8 mouse cellular contexts compared by ENCODE assay signal in genomic region chr8:125389280-125389679, GRCm38 (mm10).
A peak's percentile ranks its signal among the peaks of the same experiment; 100 is the strongest.
DNase-seq lines count a peak whose midpoint lies in the region; ATAC-seq and TF ChIP-seq lines count a peak whose summit lies in the region.

No protein-coding gene starts in this region.

- ATAC-seq in forebrain, embryonic 12.5 days (ENCODE audit: low FRiP score): no peak
- ATAC-seq in heart, embryonic 15.5 days (replicated peaks; ENCODE audit: insufficient number of reproducible peaks, insufficient read depth, low FRiP score, low read depth): peak; percentile 53
- no peak for ATAC-seq in erythroid progenitor cell, adult 5-6 weeks (replicated peaks; ENCODE audit: low FRiP score, poor library complexity, severe bottlenecking)

- no peak for DNase-seq in forebrain, embryonic 10.5 days (ENCODE audit: extremely low spot score, low spot score)
- DNase-seq in cerebellum, adult 18-20 months: peak; percentile 70 to 73
- DNase-seq in layer of hippocampus, adult 2 months (ENCODE audit: low spot score in 2 of 2): peak in 1 of 2 experiments; percentile 32
- DNase-seq in retina, postnatal 1 day: peak; percentile 92
- DNase-seq in urinary bladder, postnatal 25 days (ENCODE audit: low spot score): no peak

- H3K9ac ChIP-seq in forebrain, embryonic 12.5 days: no peak overlapping the region
- no peak overlapping the region for H3K9ac ChIP-seq in heart, embryonic 15.5 days

- H3K36me3 ChIP-seq in forebrain, embryonic 12.5 days (replicated peaks): no peaks in the 10 kb centered on the region
- H3K36me3 ChIP-seq in forebrain, embryonic 10.5 days (replicated peaks): no peaks in the 10 kb centered on the region
- H3K36me3 ChIP-seq in heart, embryonic 15.5 days: no peaks in the 10 kb centered on the region

- peaks cover 47% of the 10 kb centered on the region for H3K4me1 ChIP-seq in forebrain, embryonic 12.5 days
- H3K4me1 ChIP-seq in forebrain, embryonic 10.5 days: peaks cover 52% of the 10 kb centered on the region
- H3K4me1 ChIP-seq in heart, embryonic 15.5 days (replicated peaks): peaks cover 76% of the 10 kb centered on the region

- H3K27ac ChIP-seq in forebrain, embryonic 12.5 days: peak overlapping the region; percentile 68
- no peak overlapping the region for H3K27ac ChIP-seq in forebrain, embryonic 10.5 days
- peak overlapping the region; percentile 95 for H3K27ac ChIP-seq in heart, embryonic 15.5 days
- H3K27ac ChIP-seq in layer of hippocampus, adult 2 months: peak overlapping the region; percentile 82

- 76% methylated on average over 5 of the region's 5 CpGs for WGBS in forebrain, embryonic 12.5 days
- 92% methylated on average over 5 of the region's 5 CpGs for WGBS in forebrain, embryonic 10.5 days
- 14% methylated on average over 5 of the region's 5 CpGs for WGBS in heart, embryonic 15.5 days

- H3K4me3 ChIP-seq in forebrain, embryonic 12.5 days (replicated peaks): no peak overlapping the region
- H3K4me3 ChIP-seq in forebrain, embryonic 10.5 days: no peak overlapping the region
- no peak overlapping the region for H3K4me3 ChIP-seq in heart, embryonic 15.5 days
- H3K4me3 ChIP-seq in layer of hippocampus, adult 2 months: no peak overlapping the region

- TF ChIP-seq CTCF in layer of hippocampus, adult 2 months (conservative IDR thresholded peaks at IDR 0.05): no peak

- H3K4me2 ChIP-seq in forebrain, embryonic 12.5 days: no peak overlapping the region
- H3K4me2 ChIP-seq in heart, embryonic 15.5 days: no peak overlapping the region

- no peaks in the 10 kb centered on the region for H3K9me3 ChIP-seq in forebrain, embryonic 12.5 days
- no peaks in the 10 kb centered on the region for H3K9me3 ChIP-seq in forebrain, embryonic 10.5 days
- no peaks in the 10 kb centered on the region for H3K9me3 ChIP-seq in heart, embryonic 15.5 days (replicated peaks)

- H3K27me3 ChIP-seq in forebrain, embryonic 12.5 days: peaks cover 7% of the 10 kb centered on the region; the same call in 1 of the 2 replicates
- no peaks in the 10 kb centered on the region; the same call in 1 of the 2 replicates for H3K27me3 ChIP-seq in forebrain, embryonic 10.5 days (ENCODE audit: poor library complexity, severe bottlenecking)
- H3K27me3 ChIP-seq in heart, embryonic 15.5 days: no peaks in the 10 kb centered on the region

Comparison
In these comparisons a context has a peak if more than half of its experiments do, and no peak if none do; other contexts are left out.
1. DNase-seq: peak in cerebellum, adult 18-20 months (2 of 2) and retina, postnatal 1 day (single experiment); none in forebrain, embryonic 10.5 days (single experiment) and urinary bladder, postnatal 25 days (single experiment).